Mouse (Mus musculus) left cerebral cortex, postnatal 10 days (tissue): ENCODE data around the gene Tiam1. TPM values are rescaled to one million over a fixed set of nuclear protein-coding genes. Genes with fewer than 3 reads are reported as not detected.
"Not testable (repeated sequence)": the region's sequence is repeated elsewhere in the genome, so short reads cannot be mapped to it uniquely, and the experiment has no call there.

Source experiments
- DNase-seq, 2 experiments: peaks; one replicate each; pipeline ENCODE4 v3.0.0; 2021 to 2022; ENCODE audit warnings: low spot score in 2 of 2, mixed read lengths in 1 of 2; ENCODE audit errors: extremely low spot score in 1 of 2
- intact Hi-C: fragments of 180-260 bp; cut with DNase I; formaldehyde crosslinking; loops from one replicate; pipeline ENCODE4 v1.15.1; 2025
- total RNA-seq, 2 experiments: library from RNA; stranded (reverse); gene quantifications; 2 replicates each; pipeline ENCODE4 v1.2.3; 2021

The Tiam1 gene
- total RNA-seq, 2 experiments from 2014 or later, result 84.7 to 95.1 TPM

DNA sequence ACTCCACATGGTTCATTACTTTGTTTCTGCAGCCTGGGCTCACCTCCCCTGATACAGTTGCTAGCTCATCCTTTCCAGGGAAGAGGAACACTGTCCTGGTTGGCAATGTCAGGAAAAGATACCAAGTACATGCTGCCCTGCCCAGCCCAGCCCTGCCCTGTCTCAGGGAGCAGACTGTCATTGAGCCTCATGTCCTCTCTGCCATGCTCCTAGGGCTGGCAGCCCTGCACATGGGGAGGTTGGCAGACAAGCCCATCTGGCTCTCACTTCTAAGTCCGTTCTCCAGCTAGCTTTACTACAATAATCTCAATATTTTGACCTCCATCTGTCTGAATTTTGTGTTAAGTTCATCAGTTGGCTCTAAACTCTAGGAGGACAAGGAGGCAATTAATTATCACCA is 62.4 kb downstream of the Tiam1 start:
- DNase-seq, result no peak
- intact Hi-C loops, result no loop called here

DNA sequence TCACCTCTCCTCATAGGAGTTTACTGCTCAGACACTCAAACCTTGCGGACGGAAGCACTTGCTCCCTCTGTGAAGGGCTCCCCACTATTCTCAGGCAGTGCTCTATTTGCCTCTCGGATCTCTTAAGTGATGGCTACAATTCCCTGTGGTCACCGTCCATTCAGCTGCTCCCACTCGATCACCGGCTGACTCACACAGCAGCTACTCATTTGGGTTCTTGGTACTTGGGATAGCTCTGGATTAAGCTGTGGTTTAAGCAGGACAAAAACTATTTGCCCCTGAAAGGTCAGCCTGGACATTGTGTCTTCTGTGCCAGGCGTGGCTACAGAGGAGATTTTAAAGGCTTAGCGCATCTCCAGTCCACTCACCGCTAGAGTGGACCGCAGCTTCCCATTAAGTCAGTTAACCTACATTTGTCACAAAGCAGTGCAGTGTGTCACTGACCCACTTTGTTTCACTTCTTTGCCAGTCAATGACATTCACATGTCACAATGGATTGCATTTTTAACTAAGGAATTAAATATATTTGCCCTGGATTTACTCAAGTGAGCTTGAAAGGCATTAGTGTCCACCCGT is 64.7 kb downstream of the Tiam1 start:
- DNase-seq, result no peak
- intact Hi-C loops, result no loop called here

DNA sequence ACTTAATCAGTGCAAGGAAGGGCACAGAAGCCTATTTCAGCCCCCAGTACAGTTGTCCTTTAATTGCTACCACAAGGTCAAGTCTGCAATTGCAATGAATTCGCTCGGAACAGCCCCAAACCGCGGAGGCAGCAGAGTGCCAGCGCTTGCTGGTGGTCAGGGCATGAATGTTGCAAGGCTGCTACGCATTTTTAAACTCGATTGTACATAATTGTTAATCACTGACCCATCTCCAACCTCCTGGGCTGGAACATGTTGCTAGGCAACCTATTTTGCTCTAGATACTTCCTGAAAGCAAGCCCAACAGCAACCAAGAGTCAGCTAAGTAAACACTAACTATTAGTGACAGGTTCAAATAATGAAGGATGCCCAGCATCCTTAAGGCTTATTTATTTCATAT is 70.1 kb downstream of the Tiam1 start:
- intact Hi-C loops, result no loop called here
- DNase-seq, result no peak

DNA sequence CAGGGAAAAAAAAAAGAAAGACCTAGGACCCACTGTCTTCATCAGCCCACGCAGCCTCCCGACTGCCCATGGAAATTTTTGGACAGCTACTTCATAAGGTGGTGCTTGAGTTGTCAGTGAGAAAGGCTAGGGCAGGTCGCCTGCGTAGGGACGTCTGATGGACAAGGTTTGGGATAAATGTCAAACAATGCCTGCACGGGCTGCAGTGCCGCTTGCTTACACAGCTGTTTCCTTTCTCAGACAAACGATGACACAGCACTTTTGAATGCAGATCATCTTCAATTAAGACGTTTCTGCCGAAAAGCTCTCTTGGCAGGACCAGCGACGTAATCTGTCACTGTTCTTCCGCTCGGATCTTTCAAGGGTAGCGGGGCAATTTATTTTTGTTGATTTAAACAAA is 70.9 kb downstream of the Tiam1 start:
- DNase-seq, result peak in 1 of 2 experiments; percentile 42
- intact Hi-C loops, result no loop called here

DNA sequence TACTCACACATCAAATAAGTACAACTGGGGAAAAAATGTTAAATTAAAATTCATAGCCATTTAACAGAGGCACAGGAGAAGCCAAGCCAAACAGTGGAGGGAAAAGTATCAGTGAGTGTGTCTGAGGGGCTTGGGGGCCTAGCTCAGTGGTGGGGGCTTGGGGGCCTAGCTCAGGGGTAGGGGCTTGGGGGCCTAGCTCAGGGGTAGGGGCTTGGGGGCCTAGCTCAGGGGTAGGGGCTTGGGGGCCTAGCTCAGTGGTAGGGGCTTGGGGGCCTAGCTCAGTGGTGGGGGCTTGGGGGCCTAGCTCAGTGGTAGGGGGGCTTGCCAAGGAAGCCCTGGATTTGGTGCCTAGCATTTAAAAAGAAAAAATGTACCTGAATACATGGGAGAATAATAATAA is 72.4 kb downstream of the Tiam1 start:
- DNase-seq, intact Hi-C loops: not testable (repeated sequence)

DNA sequence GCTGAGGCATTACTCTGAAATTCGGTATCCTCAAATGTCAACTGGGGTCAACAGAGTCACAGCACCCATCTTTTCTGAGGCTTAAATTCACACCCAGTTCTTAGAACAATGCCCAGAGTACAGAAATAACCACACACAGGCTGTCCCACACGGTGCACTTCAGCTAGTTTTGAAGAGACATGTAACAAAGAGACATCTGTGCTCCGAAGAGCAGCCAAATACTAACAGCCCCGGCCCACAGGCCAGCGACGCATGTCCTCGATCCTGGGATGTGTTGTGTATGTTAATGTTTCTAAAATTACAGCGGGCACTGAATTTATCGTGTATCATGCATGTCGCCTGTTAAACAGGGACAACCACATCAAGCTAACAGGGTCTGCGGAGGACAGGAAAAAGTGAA is 73.5 kb downstream of the Tiam1 start:
- DNase-seq, result no peak
- intact Hi-C loops, result no loop called here

DNA sequence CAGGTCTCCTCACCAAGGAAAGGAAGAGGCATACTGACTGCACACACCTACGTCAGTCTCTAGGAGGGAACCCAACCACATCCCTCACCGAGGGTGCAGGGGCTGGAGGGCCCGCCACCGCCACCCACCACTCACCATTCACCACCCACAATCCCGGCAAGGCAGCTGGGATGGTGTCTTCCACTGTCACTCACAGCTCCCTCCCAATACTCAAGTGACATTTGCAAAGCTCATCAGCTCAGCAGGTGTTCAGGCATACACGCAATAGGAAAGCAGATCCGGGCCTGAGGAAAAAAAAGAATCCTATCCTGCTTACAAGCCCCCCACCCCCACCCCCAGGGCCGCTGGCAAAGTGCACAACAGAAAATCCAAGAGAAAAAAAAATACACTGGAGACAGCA is 74.4 kb downstream of the Tiam1 start:
- intact Hi-C loops, result no loop called here
- DNase-seq, result no peak

DNA sequence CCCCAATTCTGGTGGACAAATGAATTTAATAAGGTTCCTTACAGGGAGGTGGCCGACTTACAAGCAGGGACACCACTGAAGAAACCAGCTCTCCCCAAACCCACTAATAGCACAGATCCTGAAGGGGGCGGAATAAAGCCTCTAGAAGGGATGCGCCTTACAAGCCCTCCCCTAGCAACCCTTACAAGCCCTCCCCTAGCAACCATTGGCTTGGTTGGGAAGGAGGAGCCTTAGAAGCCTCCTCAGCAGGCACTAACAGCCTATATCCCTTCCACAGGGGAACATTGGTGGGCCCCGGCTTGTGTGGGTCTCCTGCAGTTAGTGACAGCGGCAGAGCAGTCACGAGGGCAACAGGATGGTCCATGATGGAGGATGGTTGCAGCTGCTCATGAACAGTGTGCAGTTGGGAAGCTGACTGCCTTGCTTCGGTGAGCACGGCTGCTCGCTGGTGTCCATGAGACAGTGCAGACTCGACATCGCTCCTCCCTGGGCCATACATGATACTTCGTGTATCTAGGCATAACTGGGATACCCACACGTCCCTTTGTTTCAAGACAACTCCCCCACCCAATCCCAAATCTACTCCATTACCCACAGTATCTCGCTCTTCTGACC is 90.6 kb downstream of the Tiam1 start:
- intact Hi-C loops, result no loop called here
- peak in 1 of 2 experiments; percentile 59 for DNase-seq

DNA sequence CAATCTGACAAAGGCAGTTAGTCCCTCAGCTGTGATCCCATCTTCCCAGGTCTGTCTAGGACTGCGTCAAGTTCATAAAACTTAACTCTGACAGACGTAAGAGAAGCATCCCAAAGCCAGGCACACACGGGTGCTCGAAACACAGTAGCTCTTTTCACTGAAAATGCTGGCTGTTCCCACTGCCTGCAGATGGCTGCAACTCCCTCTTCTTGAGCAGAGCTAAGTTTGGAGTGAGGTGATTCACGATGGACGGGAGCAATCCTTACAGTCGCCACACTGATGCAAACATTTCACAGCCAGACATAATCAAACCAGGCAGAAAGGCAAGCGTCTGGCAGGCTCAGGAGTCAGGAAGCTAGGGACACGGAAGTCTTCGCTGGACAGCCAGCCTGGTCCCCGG is 91.2 kb downstream of the Tiam1 start:
- DNase-seq, result no peak
- intact Hi-C loops, result no loop called here

DNA sequence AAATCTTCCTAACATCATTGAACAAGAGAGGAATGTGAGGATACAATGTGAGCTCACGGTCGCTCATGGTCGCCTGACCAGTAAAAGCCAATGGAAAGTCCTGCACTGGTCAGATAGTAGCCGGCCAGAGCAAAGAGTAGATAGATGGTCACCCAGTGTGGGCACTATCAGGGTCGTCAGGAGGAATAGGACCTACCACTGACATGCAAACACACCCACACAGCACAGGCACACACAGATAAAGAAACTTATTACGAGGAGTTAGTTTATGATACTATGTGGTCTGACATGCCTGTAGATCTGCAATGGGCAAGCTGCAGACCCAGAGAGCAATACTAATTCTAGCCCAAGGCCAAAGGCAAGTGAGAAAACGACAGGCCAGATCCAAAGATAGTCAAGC is 92.5 kb downstream of the Tiam1 start:
- intact Hi-C loops, result no loop called here
- DNase-seq, result no peak

DNA sequence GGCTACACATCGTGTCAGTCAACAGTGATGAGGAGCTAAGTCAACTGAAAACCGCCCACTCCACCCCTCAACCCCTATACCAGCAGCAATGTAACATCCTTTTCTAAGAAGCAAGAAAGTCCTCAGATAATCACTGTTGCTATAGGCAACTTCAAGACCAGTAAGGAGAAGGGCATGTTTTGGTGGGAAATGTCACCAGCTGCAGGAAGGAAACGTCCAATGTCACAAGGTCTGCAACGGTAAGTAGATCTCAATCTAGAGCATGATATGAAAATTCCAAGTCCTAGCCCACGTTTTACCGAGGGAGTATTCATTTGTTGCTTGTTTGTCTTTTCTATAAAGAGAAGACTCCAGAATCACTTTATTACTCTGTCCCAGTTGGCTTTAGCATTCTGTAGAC is 95.7 kb downstream of the Tiam1 start:
- intact Hi-C loops, result no loop called here

DNA sequence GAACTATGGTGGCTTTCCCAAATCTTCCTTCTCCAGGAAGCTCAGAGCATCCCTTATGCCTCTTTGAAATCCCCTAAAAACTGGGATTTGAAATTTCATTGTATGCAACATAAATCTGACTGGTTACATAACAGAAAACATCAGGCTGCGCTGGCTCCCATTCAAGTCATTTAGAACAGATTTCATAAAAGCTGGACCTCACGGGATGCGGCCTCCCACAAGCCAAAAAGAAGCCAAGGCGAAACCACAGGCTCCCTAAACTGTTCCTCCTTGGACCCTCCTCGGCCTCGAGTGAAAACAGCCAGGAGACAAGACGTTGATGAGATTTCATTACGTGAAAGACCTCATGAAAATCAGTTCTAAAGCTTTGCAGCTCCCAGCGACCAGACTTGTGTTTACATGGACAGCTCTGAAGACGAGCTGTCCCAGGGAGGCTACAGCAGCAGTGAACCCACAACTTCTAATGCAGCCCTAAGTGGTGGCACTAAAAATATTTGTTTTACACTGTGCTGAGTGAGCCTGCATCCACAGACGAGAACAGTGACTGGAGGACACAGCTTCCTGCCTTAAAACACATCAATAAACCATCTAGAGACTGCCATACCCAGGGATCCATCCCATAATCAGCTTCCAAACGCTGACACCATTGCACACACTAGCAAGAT is 96.9 kb downstream of the Tiam1 start:
- DNase-seq, result no peak
- intact Hi-C loops, result no loop called here

More for the DNA sequence above, 95.7 kb downstream of the Tiam1 start:
- DNase-seq, result no peak

DNA sequence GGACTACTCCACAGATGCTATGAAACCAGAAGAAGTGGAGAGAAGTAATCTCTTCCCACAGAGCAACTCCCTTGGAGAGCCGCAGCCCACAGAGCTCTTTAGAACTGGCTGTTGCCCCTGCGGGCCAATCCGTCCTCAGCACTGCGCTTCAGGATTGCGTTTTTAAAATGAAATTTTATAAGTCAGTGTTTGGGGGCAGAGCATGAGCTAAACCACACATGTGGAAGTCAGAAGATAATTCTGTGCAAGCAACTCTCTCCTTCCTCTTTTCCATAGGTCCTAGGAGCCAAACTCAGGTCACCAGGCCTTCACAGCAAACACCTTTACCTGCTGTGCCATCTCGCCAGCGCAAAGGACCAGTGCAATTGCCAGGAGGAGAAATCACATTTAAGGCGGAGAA is 98.0 kb downstream of the Tiam1 start:
- no peak for DNase-seq
- intact Hi-C loops, result no loop called here

DNA sequence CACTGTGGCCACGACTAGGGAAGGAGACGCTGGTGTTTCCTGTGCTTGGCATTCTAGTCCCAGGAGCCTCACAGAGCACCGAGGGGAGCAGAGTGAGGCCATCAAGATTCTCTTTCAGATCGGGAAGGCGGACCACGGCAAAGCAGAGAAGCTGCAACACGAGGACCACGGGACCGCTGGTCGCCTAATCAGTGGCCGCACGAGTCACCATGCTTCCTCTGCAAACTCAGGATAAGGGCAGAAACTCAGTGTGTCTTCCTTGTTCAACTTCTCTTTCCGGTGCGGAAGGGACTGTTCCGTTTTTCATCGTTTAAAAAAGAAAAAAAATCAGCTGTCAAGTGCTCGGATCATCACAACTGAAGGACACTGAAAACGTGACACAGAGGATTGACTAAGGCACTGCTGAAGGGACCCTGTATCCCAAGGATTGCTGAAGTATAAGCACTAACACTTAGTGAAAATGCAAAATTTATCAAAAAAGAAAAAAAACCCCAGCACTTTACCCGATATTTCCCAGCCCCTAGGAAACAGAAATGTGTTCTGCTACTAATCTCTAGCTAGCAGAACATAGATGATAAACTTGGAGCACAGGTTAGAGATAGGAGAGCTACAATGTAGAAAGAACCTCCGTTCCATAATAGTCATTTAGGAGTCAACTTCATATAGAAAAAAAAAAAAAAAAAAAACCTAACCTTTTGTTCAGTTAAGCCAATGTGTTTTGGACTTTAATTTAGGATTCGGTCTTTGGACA is 99.4 kb downstream of the Tiam1 start:
- intact Hi-C loops, result no loop called here
- no peak for DNase-seq

DNA sequence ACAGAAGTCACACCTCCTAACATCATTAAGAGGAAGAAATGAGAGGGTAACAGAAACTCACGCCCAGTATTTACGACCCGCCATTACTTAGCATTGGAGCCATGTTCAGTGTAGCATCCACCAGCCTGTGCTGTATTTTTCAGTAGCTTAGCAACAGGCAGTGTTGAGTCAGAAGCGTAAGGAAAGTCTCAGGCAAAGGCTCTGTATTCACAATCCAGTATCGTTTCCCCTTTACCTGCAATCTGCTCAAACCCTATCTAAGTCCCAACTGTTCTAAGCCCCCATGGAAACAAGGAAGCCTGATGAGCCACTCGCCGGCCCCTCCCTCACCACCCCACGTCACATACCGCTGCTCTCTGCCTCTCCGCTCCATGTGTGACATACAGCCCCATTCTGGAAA is 100.7 kb downstream of the Tiam1 start:
- peak in 1 of 2 experiments; percentile 36 for DNase-seq
- intact Hi-C loops, result no loop called here

DNA sequence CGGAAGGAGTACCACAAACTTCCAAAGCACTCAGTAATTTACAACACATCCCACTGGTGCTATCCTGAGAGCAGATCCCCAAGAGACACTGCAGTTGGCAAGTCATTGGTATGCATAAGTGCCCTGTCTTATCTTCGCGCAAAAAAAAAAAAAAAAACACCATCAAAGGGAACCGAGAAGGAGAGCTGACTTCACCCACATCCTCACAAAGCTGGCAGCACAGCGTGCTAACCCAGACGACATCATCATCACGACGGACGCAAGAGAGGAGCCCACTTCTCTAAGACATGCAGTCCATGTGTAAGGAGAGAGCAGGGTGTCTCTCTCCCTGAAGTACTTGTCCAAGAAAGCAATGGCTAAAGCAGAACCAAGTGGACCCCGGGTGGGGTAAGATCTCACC is 101.2 kb downstream of the Tiam1 start:
- intact Hi-C loops, result no loop called here
- DNase-seq, result no peak

DNA sequence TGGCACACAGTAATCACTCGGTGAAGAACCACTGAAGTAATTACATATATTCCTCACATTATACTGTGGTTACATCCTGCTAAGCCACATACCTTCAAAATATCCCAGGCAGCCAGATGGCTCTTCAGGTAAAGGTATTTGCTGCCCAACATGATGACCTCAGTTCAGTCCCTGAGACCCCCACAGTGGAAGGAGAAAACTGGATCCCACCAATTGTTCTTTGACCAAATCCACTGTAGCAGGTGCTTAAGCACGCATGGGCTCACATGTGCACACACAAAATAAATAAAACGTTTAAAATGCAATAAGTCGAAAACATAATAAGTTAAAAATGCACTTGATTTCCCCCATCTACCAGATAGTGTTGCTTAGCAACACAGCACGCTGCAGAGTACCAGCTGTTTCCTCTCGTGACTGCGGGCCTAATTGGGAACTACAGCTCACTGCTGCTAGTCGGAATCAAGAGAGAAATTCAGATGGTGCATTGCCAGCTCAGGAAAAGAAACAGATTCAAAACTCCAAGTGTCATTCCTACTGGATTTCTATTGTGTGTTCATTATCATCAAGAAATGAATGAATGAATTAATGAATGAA is 102.7 kb downstream of the Tiam1 start:
- DNase-seq, result peak in 1 of 2 experiments; percentile 77
- intact Hi-C loops, result no loop called here

DNA sequence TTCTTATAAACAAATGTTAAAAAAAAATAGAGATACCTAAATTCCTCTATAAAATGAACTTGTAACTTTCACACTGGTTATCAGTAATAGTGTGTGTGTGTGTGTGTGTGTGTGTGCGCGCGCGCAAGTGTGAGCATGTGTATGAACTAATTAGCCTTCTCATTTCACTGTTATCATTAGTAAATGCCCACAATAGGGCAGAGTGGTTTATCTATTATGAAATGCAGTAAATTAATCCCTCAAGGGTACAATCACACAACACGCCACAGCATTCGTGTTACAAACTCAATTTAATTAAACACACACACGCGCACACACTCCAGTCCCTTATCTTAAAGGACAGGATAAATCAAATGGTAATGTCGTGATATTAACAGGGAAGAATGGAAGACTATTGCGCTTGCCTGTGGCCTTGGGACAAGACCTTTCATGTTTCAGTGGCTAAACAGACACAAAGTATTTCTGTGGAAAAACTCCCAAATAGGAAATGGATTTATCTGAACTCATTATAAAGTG is 107.9 kb downstream of the Tiam1 start:
- intact Hi-C loops, result no loop called here
- DNase-seq, result no peak

DNA sequence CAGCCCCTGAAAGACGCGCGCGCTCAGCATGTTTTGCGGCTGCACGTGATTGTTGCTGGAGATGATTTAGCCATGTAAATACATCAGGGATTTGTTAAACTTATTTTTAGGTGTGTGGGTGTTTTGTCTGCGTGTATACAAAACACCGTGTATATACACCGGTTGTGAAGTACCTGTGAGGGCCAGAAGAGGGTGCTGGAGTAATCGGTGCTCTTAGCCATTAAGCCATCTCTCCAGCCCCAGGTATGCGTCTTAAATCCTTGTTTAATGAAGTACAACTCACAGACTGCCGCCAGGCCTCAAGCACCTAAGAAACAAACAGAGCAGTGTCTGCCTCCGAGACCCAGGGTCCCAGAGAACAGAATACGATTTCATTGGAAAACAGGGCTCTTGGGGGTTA is 113.2 kb downstream of the Tiam1 start:
- intact Hi-C loops, result no loop called here
- no peak for DNase-seq
